Mouse (Mus musculus) hindbrain, postnatal 0 days (tissue): ENCODE data around the gene Ugt2a1. TPM values are rescaled to one million over a fixed set of nuclear protein-coding genes. Genes with fewer than 3 reads are reported as not detected.
"Not testable (repeated sequence)": the region's sequence is repeated elsewhere in the genome, so short reads cannot be mapped to it uniquely, and the experiment has no call there.

ENCODE experiments used
- ATAC-seq: fragments of 200-750 bp; cut with Nextera tagmentation; 2 replicates; pipeline ENCODE4 v1.8.0; 2017; ENCODE audit warnings: mild to moderate bottlenecking, moderate TSS enrichment, moderate library complexity
- DNase-seq: peaks from one replicate; pipeline ENCODE4 v3.0.0-alpha.2; 2015; ENCODE audit warnings: low spot score
- H3K27ac ChIP-seq: fragments of 300-500 bp; sonication (generic); 2 replicates; pipeline ENCODE4 v1.5.1; 2014; ENCODE audit warnings: mild to moderate bottlenecking
- H3K27me3 ChIP-seq: fragments of 300-500 bp; sonication (generic); 2 replicates; pipeline ENCODE4 v1.6.1; 2014; ENCODE audit warnings: low read length, mixed read lengths; ENCODE audit not compliant: insufficient read depth
- H3K36me3 ChIP-seq: fragments of 300-500 bp; sonication (generic); 2 replicates; pipeline ENCODE4 v1.6.1; 2014; ENCODE audit warnings: low read length, mixed read lengths; ENCODE audit not compliant: insufficient read depth
- H3K4me1 ChIP-seq: fragments of 300-500 bp; sonication (generic); 2 replicates; pipeline ENCODE4 v1.6.1; 2014; ENCODE audit warnings: antibody characterized with exemption, low read length, mixed read lengths; ENCODE audit not compliant: insufficient read depth
- H3K4me2 ChIP-seq: fragments of 300-500 bp; sonication (generic); 2 replicates; pipeline ENCODE4 v1.6.1; 2014; ENCODE audit warnings: low read depth, mild to moderate bottlenecking, low read length, moderate library complexity, mixed read lengths
- H3K4me3 ChIP-seq: fragments of 300-500 bp; sonication (generic); 2 replicates; pipeline ENCODE4 v1.5.1; 2014; ENCODE audit warnings: low read length
- H3K9ac ChIP-seq: fragments of 300-500 bp; sonication (generic); replicated peaks from 2 replicates; pipeline ENCODE4 v1.6.1; 2014; ENCODE audit warnings: mild to moderate bottlenecking, low read length, moderate library complexity, mixed read lengths
- H3K9me3 ChIP-seq: fragments of 300-500 bp; sonication (generic); 2 replicates; pipeline ENCODE4 v1.6.1; 2016; ENCODE audit warnings: low read length, mixed read lengths
- CTCF ChIP-seq: IDR thresholded peaks from 2 replicates; pipeline ENCODE4 v1.5.1; 2016; ENCODE audit warnings: antibody characterized with exemption, control low read depth, low read depth
- WGBS: fragments of 180-500 bp; shearing (Covaris S2); extraction: QIAGEN DNeasy Blood & Tissue Kit; methylation state at CpG from one replicate; pipeline ENCODE4 v1.1.7; 2014; 5-methylcytosine and 5-hydroxymethylcytosine counted together
- polyA plus RNA-seq: library from polyadenylated mRNA; unstranded; fragments of >200 nt; fragmentation: Nextera tagmentation; extraction: Ambion mirVana; gene quantifications from 2 replicates; pipeline ENCODE4 v1.2.1, GENCODE M21; 2015
- total RNA-seq: library from RNA; depleted of rRNA; stranded (reverse); fragments of >200 nt; gene quantifications from 2 replicates; pipeline ENCODE4 v1.2.3, GENCODE M21; 2014; rRNA removed

Gene Ugt2a1
- total and polyA plus RNA-seq, 2 experiments from 2014 or later: not detected

GRCm38 (mm10) chr5:87455519-87455918 is 35.2 kb downstream of the Ugt2a1 start:
- Histone ChIP-seq H3K4me1 (no peaks in the 10 kb centered on the region), H3K4me3 (no peak overlapping the region), H3K9ac (no peak overlapping the region), H3K27ac (no peak overlapping the region), H3K36me3 (no peaks in the 10 kb centered on the region), H3K4me2 (no peak overlapping the region), H3K9me3 (no peaks in the 10 kb centered on the region), H3K27me3 (no peaks in the 10 kb centered on the region)
- DNase-seq (no peak), ATAC-seq (no peak)
- TF ChIP-seq CTCF: no peak

GRCm38 (mm10) chr5:87452514-87452913 is 38.2 kb downstream of the Ugt2a1 start:
- H3K9me3 ChIP-seq, H3K4me1 ChIP-seq, H3K4me3 ChIP-seq, H3K9ac ChIP-seq, H3K27me3 ChIP-seq, DNase-seq, H3K36me3 ChIP-seq, H3K27ac ChIP-seq, ATAC-seq, H3K4me2 ChIP-seq: not testable (repeated sequence)
- WGBS: 87% methylated on average over 4 of the region's 5 CpGs

- Histone ChIP-seq H3K9ac (no peak overlapping the region), H3K27ac (no peak overlapping the region), H3K36me3 (no peaks in the 10 kb centered on the region), H3K4me1 (no peaks in the 10 kb centered on the region), H3K27me3 (no peaks in the 10 kb centered on the region), H3K4me3 (no peak overlapping the region), H3K4me2 (no peak overlapping the region), H3K9me3 (no peaks in the 10 kb centered on the region)
- peak; percentile 58 for TF ChIP-seq CTCF
- ATAC-seq (no peak), DNase-seq (peak; percentile 19)
- WGBS: 42% methylated on average over 3 of the region's 3 CpGs
Measured at GRCm38 (mm10) chr5:87436264-87436663, 54.4 kb downstream of the Ugt2a1 start.

- 90% methylated on average over 3 of the region's 3 CpGs for WGBS
- no peaks in the 10 kb centered on the region for H3K9me3 ChIP-seq
- TF ChIP-seq CTCF: no peak
Measured at GRCm38 (mm10) chr5:87425676-87426075, 65.0 kb downstream of the Ugt2a1 start.

GRCm38 (mm10) chr5:87424041-87424440 is 66.6 kb downstream of the Ugt2a1 start, which contains the start of gene Ugt2b38:
Gene Ugt2b38 (minus strand): TSS chr5:87424203.
- H3K27ac ChIP-seq: not testable (repeated sequence)

More at GRCm38 (mm10) chr5:87425676-87426075, 65.0 kb downstream of the Ugt2a1 start:
- Histone ChIP-seq H3K36me3 (no peaks in the 10 kb centered on the region), H3K4me2 (no peak overlapping the region), H3K27me3 (no peaks in the 10 kb centered on the region), H3K9ac (no peak overlapping the region), H3K4me3 (no peak overlapping the region), H3K27ac (no peak overlapping the region), H3K4me1 (no peaks in the 10 kb centered on the region)
- no peak for DNase-seq
- ATAC-seq: no peak

More at GRCm38 (mm10) chr5:87424041-87424440, 66.6 kb downstream of the Ugt2a1 start, which contains the start of gene Ugt2b38:
- H3K4me1 ChIP-seq, DNase-seq, H3K36me3 ChIP-seq, H3K27me3 ChIP-seq, H3K4me3 ChIP-seq, H3K9ac ChIP-seq, H3K9me3 ChIP-seq, ATAC-seq, H3K4me2 ChIP-seq: not testable (repeated sequence)
- 91% methylated on average over 1 of the region's 2 CpGs for WGBS

Other genes starting within 250 kb of the Ugt2a1 start
- not detected in 2 replicates for gene Ugt2b37, start 236.1 kb downstream of the Ugt2a1 start, total RNA-seq
- gene Ugt2b37, start 236.1 kb downstream of the Ugt2a1 start, polyA plus RNA-seq: not detected in 2 replicates
- not detected in 2 replicates for gene Ugt2a3, start 153.7 kb downstream of the Ugt2a1 start, total RNA-seq
- gene Ugt2a3, start 153.7 kb downstream of the Ugt2a1 start, polyA plus RNA-seq: not detected in 2 replicates
- gene Ugt2b38, start 66.7 kb downstream of the Ugt2a1 start, total RNA-seq: not detected in 2 replicates
- not detected in 2 replicates for gene Ugt2b38, start 66.7 kb downstream of the Ugt2a1 start, polyA plus RNA-seq
- 0.36 TPM in 1 of 2 replicates, not detected in the other for gene Ugt2a2, start 8.6 kb downstream of the Ugt2a1 start, total RNA-seq
- 0.14 TPM in 1 of 2 replicates, not detected in the other for gene Ugt2a2, start 8.6 kb downstream of the Ugt2a1 start, polyA plus RNA-seq
- gene Gm43638, start 4.1 kb downstream of the Ugt2a1 start, total RNA-seq: not detected in 2 replicates
- gene Gm43638, start 4.1 kb downstream of the Ugt2a1 start, polyA plus RNA-seq: not detected in 2 replicates
- gene Sult1b1, start 47.3 kb upstream of the Ugt2a1 start, total RNA-seq: not detected in 2 replicates
- gene Sult1b1, start 47.3 kb upstream of the Ugt2a1 start, polyA plus RNA-seq: not detected in 2 replicates
- gene Sult1d1, start 78.2 kb upstream of the Ugt2a1 start, total RNA-seq: not detected in 2 replicates
- gene Sult1d1, start 78.2 kb upstream of the Ugt2a1 start, polyA plus RNA-seq: not detected in 2 replicates
- gene Sult1e1, start 100.7 kb upstream of the Ugt2a1 start, total RNA-seq: not detected in 2 replicates
- not detected in 2 replicates for gene Sult1e1, start 100.7 kb upstream of the Ugt2a1 start, polyA plus RNA-seq
- not detected in 2 replicates for gene Csn1s1, start 175.3 kb upstream of the Ugt2a1 start, total RNA-seq
- 0.18 TPM in 1 of 2 replicates, not detected in the other for gene Csn1s1, start 175.3 kb upstream of the Ugt2a1 start, polyA plus RNA-seq
- gene Csn2, start 208.8 kb upstream of the Ugt2a1 start, total RNA-seq: not detected in 2 replicates
- not detected in 2 replicates for gene Csn2, start 208.8 kb upstream of the Ugt2a1 start, polyA plus RNA-seq